9 mouse cellular contexts compared by ENCODE assay signal in genomic region chr5:102373309-102373971, GRCm38 (mm10).
DNase-seq lines count a peak whose midpoint lies in the region; ATAC-seq lines count a peak whose summit lies in the region.
"Had no signal": no experiment of that assay in that cellular context is flagged by ENCODE, and none has a peak within 500 bp of the region (broad histone marks: within the 10 kb centered on the region; RNA-seq: fewer than 3 reads in every experiment).

No protein-coding gene starts in this region.

- 71% methylated on average over 6 of the region's 6 CpGs for WGBS in forebrain, embryonic 12.5 days
- WGBS in limb, embryonic 13.5 days = 55% methylated on average over 6 of the region's 6 CpGs

- H3K9me3 ChIP-seq in forebrain, embryonic 12.5 days = no peaks in the 10 kb centered on the region
- no peaks in the 10 kb centered on the region for H3K9me3 ChIP-seq in limb, embryonic 13.5 days

- no peaks in the 10 kb centered on the region for H3K27me3 ChIP-seq in forebrain, embryonic 12.5 days
- no peaks in the 10 kb centered on the region for H3K27me3 ChIP-seq in limb, embryonic 13.5 days

- peak; percentile 96 for ATAC-seq in forebrain, embryonic 12.5 days (ENCODE audit: low FRiP score)
- ATAC-seq in limb, embryonic 13.5 days (ENCODE audit: low FRiP score, low read depth) = peak; percentile 83

- no peak overlapping the region for H3K27ac ChIP-seq in forebrain, embryonic 12.5 days
- no peak overlapping the region for H3K27ac ChIP-seq in limb, embryonic 13.5 days

- no peak overlapping the region for H3K4me2 ChIP-seq in forebrain, embryonic 12.5 days
- peak overlapping the region; percentile 49 for H3K4me2 ChIP-seq in limb, embryonic 13.5 days (replicated peaks)

- no peak overlapping the region for H3K9ac ChIP-seq in forebrain, embryonic 12.5 days
- H3K9ac ChIP-seq in limb, embryonic 13.5 days = no peak overlapping the region

- no peaks in the 10 kb centered on the region for H3K36me3 ChIP-seq in forebrain, embryonic 12.5 days (replicated peaks)
- no peaks in the 10 kb centered on the region for H3K36me3 ChIP-seq in limb, embryonic 13.5 days
- H3K36me3 ChIP-seq: G1E had no signal

- H3K4me3 ChIP-seq in forebrain, embryonic 12.5 days (replicated peaks) = no peak overlapping the region
- 0 out of 2 replicates have a peak overlapping the region, but pooled peaks have one; percentile 7 for H3K4me3 ChIP-seq in limb, embryonic 13.5 days

- no peaks in the 10 kb centered on the region for H3K4me1 ChIP-seq in forebrain, embryonic 12.5 days
- H3K4me1 ChIP-seq in limb, embryonic 13.5 days = peaks cover 14% of the 10 kb centered on the region

- DNase-seq in kidney, adult 9 months = peak; percentile 14
- no peak for DNase-seq in kidney, postnatal 25 days
- peak; percentile 58 for DNase-seq in ES-CJ7 (ENCODE audit: low read depth, low spot score)
- peak; percentile 11 to 18 for DNase-seq in thymus, adult 18-20 months
- no peak for DNase-seq in gastrocnemius, adult 8-10 months (ENCODE audit: low spot score in 2 of 2)
- DNase-seq in B cell, adult 2 months = no peak

Comparison
In these comparisons a context has a peak if more than half of its experiments do, and no peak if none do; other contexts are left out.
1. DNase-seq: peak in kidney, adult 9 months (single experiment), ES-CJ7 (single experiment) and thymus, adult 18-20 months (2 of 2); none in kidney, postnatal 25 days (0 of 2), gastrocnemius, adult 8-10 months (0 of 2) and B cell, adult 2 months (0 of 2).